Mouse (Mus musculus) C2C12 (cell line): ENCODE measurements at regions not wholly inside any gene's neighbourhood (a gene's known extent, or its start where the extent isn't known, plus 50 kb on each side); places are given as distances from the start of the nearest gene placed in this dataset.

Experiments used
- CTCF ChIP-seq: IDR thresholded peaks from one replicate; pipeline ENCODE4 v1.5.1; 2011; ENCODE audit not compliant: control insufficient read depth, insufficient read depth, insufficient read length
- FOSL1 ChIP-seq: IDR thresholded peaks from one replicate; pipeline ENCODE4 v1.8.0; 2011; ENCODE audit warnings: mild to moderate bottlenecking, low read length; ENCODE audit not compliant: poor library complexity, insufficient read depth, severe bottlenecking
- MAX ChIP-seq: IDR thresholded peaks from one replicate; pipeline ENCODE4 v1.6.1; 2011; ENCODE audit warnings: mild to moderate bottlenecking, control low read depth
- MYOD1 ChIP-seq: IDR thresholded peaks from one replicate; pipeline ENCODE4 v1.6.1; 2011; ENCODE audit warnings: low read depth; ENCODE audit not compliant: control insufficient read depth, insufficient read length
- MYOG ChIP-seq: IDR thresholded peaks from one replicate; pipeline ENCODE4 v1.6.1; 2011; ENCODE audit not compliant: control insufficient read depth, insufficient read length; ENCODE audit errors: extremely low read depth
- USF1 ChIP-seq: IDR thresholded peaks from one replicate; pipeline ENCODE4 v1.6.1; 2011; ENCODE audit warnings: low read depth, mild to moderate bottlenecking, control low read depth, moderate library complexity

- TF ChIP-seq CTCF (no peak), MAX (no peak), MYOG (no peak), USF1 (no peak), MYOD1 (no peak), FOSL1 (no peak)
These were observed 58.9 kb upstream of the Mbnl1 start for GRCm38 (mm10) chr3:60413749-60414148.
